Mouse (Mus musculus): ENCODE data around the gene Rnaseh2b. TPM values are rescaled to one million over a fixed set of nuclear protein-coding genes. Genes with fewer than 3 reads are reported as not detected.

Rnaseh2b gene
- polyA plus RNA-seq, 1 experiment, result 75.0 TPM

DNA sequence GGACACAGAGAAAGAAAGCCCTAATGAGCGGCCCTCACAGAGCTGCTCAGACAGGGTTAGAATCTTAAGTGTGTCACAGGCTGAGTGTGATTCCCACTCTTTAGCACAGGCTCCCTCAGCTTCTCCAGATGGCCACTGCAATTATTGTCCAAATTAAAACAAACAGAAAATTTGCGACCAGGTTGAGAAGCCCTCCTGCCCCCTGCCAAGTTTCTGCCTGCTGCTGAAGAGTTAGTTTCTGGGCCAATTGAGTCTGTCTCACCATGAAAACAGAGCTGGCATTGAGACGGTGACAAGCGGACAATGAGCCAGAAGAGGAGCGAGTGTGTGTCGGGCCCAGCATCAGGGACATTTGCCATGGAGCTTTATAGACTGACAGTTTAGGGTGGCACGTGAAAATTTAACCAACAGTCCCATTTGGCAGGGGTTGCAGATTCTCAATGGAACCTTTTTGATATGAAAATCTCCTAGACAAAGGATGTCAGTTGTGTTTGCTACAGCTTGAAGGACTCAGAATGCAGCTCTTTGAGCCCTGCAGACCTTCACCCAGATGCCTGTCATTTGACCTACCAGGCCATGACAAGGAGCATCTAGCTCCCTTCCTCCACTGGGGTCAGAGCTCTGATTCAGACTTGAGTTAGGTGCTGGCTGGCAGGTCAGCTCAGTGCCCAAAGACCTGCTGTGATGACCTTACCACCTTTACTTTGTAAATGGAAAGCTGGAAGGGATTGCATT lies 123.8 kb downstream of the Rnaseh2b start:
- H3K4me3 ChIP-seq (ENCODE audit: low read depth, low read length), result no peak overlapping the region
- no peaks in the 10 kb centered on the region for H3K9me3 ChIP-seq (replicated peaks; ENCODE audit: control insufficient read depth, insufficient read depth, low read length, poor library complexity, severe bottlenecking)
- no peaks in the 10 kb centered on the region; the same call in 1 of the 2 replicates for H3K27me3 ChIP-seq (ENCODE audit: control insufficient read depth, insufficient read depth, low read length, poor library complexity, severe bottlenecking)
- no peak for TF ChIP-seq CTCF (IDR thresholded peaks at IDR 0.05; ENCODE audit: low read depth, low read length)
- no peak for TF ChIP-seq POLR2A (IDR thresholded peaks at IDR 0.05; ENCODE audit: insufficient read depth, low read length)
- TF ChIP-seq EP300 (IDR thresholded peaks at IDR 0.05; ENCODE audit: insufficient read depth, low read depth, low read length), result no peak
- no peak overlapping the region for H3K9ac ChIP-seq (ENCODE audit: low read depth, poor library complexity, severe bottlenecking)
- no peaks in the 10 kb centered on the region for H3K36me3 ChIP-seq (ENCODE audit: control insufficient read depth, insufficient read depth, low read length, poor library complexity, severe bottlenecking)
- H3K27ac ChIP-seq (ENCODE audit: insufficient read depth, low read length), result no peak overlapping the region
- H3K4me1 ChIP-seq (ENCODE audit: control insufficient read depth, insufficient read depth, low read length), result no peaks in the 10 kb centered on the region

DNA sequence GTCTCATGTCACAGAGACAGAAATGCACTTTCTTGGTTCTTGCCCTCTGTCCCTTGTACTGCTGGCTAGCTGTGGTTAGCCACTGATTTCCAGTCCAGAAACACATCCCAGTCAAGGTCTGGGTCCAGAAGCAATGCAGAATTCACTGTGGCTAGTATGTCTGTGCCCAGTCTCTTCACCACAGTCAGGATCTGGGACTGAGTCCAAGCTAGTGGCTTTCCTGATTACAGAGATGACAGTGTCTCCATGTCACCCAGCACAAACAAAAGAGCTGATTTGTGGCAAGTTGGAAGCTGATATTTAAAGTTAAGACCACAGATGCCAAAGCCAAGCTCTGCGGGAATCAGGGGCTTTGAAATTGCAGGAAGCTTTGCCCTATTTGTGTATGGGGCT lies 124.3 kb downstream of the Rnaseh2b start:
- no peak overlapping the region for H3K9ac ChIP-seq (ENCODE audit: low read depth, poor library complexity, severe bottlenecking)
- no peaks in the 10 kb centered on the region for H3K36me3 ChIP-seq (ENCODE audit: control insufficient read depth, insufficient read depth, low read length, poor library complexity, severe bottlenecking)
- TF ChIP-seq EP300 (IDR thresholded peaks at IDR 0.05; ENCODE audit: insufficient read depth, low read depth, low read length) (no peak), CTCF (IDR thresholded peaks at IDR 0.05; ENCODE audit: low read depth, low read length) (no peak), POLR2A (IDR thresholded peaks at IDR 0.05; ENCODE audit: insufficient read depth, low read length) (no peak)
- no peaks in the 10 kb centered on the region for H3K4me1 ChIP-seq (ENCODE audit: control insufficient read depth, insufficient read depth, low read length)
- no peaks in the 10 kb centered on the region; the same call in 1 of the 2 replicates for H3K27me3 ChIP-seq (ENCODE audit: control insufficient read depth, insufficient read depth, low read length, poor library complexity, severe bottlenecking)
- H3K27ac ChIP-seq (ENCODE audit: insufficient read depth, low read length), result no peak overlapping the region
- H3K4me3 ChIP-seq (ENCODE audit: low read depth, low read length), result no peak overlapping the region
- no peaks in the 10 kb centered on the region for H3K9me3 ChIP-seq (replicated peaks; ENCODE audit: control insufficient read depth, insufficient read depth, low read length, poor library complexity, severe bottlenecking)

DNA sequence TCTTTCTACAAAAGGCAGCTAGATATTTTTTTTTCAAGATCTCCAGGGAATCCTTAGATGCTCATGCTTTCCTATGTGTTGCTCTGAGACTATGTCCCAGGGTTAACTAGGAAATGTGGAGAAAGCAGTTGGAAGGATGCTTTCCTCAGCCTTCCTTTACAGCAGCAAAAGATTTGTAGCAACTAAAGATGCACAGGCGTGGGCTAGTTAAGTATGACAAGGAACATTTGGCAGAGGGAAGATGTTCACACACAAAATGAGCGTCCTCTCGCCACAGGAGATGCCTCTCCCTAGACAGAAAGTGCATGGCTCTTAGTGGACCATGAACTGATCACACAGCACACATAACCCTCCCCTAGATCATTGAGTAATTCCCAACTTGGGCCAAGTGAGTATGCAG lies 125.1 kb downstream of the Rnaseh2b start:
- Histone ChIP-seq H3K27me3 (ENCODE audit: control insufficient read depth, insufficient read depth, low read length, poor library complexity, severe bottlenecking) (no peaks in the 10 kb centered on the region; the same call in 1 of the 2 replicates), H3K27ac (ENCODE audit: insufficient read depth, low read length) (no peak overlapping the region), H3K9ac (ENCODE audit: low read depth, poor library complexity, severe bottlenecking) (no peak overlapping the region), H3K4me1 (ENCODE audit: control insufficient read depth, insufficient read depth, low read length) (no peaks in the 10 kb centered on the region), H3K36me3 (ENCODE audit: control insufficient read depth, insufficient read depth, low read length, poor library complexity, severe bottlenecking) (no peaks in the 10 kb centered on the region), H3K9me3 (replicated peaks; ENCODE audit: control insufficient read depth, insufficient read depth, low read length, poor library complexity, severe bottlenecking) (no peaks in the 10 kb centered on the region), H3K4me3 (ENCODE audit: low read depth, low read length) (no peak overlapping the region)
- no peak for TF ChIP-seq CTCF (IDR thresholded peaks at IDR 0.05; ENCODE audit: low read depth, low read length)
- no peak for TF ChIP-seq POLR2A (IDR thresholded peaks at IDR 0.05; ENCODE audit: insufficient read depth, low read length)
- TF ChIP-seq EP300 (IDR thresholded peaks at IDR 0.05; ENCODE audit: insufficient read depth, low read depth, low read length), result no peak

DNA sequence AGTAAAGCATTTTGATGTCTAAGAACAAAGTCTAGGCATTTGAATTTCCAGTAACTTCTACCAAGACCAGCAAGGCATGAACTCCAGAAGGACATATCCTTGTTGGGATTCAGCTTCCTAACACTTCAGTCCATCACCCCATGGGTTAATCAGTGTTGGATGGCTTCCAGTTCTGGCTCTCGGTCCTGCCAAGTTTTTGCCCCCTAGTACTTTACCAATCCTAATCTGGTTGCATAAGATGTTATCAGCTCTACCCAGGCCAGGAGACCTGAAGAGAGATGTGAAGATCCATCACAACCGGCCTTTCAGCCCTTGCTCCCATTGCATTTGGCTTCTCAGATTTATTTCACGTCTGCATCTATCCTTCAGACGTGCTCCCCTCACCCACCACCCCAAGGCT lies 129.9 kb downstream of the Rnaseh2b start:
- Histone ChIP-seq H3K27me3 (ENCODE audit: control insufficient read depth, insufficient read depth, low read length, poor library complexity, severe bottlenecking) (no peaks in the 10 kb centered on the region), H3K4me1 (ENCODE audit: control insufficient read depth, insufficient read depth, low read length) (no peaks in the 10 kb centered on the region), H3K36me3 (ENCODE audit: control insufficient read depth, insufficient read depth, low read length, poor library complexity, severe bottlenecking) (no peaks in the 10 kb centered on the region), H3K27ac (ENCODE audit: insufficient read depth, low read length) (no peak overlapping the region), H3K4me3 (ENCODE audit: low read depth, low read length) (no peak overlapping the region), H3K9ac (ENCODE audit: low read depth, poor library complexity, severe bottlenecking) (no peak overlapping the region), H3K9me3 (replicated peaks; ENCODE audit: control insufficient read depth, insufficient read depth, low read length, poor library complexity, severe bottlenecking) (no peaks in the 10 kb centered on the region)
- TF ChIP-seq EP300 (IDR thresholded peaks at IDR 0.05; ENCODE audit: insufficient read depth, low read depth, low read length) (no peak), POLR2A (IDR thresholded peaks at IDR 0.05; ENCODE audit: insufficient read depth, low read length) (no peak), CTCF (IDR thresholded peaks at IDR 0.05; ENCODE audit: low read depth, low read length) (no peak)

Other genes with a start within 250 kb of the Rnaseh2b start
- 0.46 TPM in 1 of 2 replicates, not detected in the other for gene Dleu7, start 458 bp downstream of the Rnaseh2b start, polyA plus RNA-seq (2011; ENCODE audit: insufficient read depth, insufficient read length, low read depth, missing spikeins)
- not detected in 2 replicates for gene Gucy1b2, start 163.7 kb downstream of the Rnaseh2b start, polyA plus RNA-seq (2011; ENCODE audit: insufficient read depth, insufficient read length, low read depth, missing spikeins)